Mouse (Mus musculus): Measurements from ENCODE around the gene Nufip2. TPM values are rescaled to one million over a fixed set of nuclear protein-coding genes. Genes with fewer than 3 reads are reported as not detected.

Nufip2 gene
- polyA plus RNA-seq, 1 experiment from 2014 or later, result 4.1 TPM

GRCm38 (mm10) chr11:77783211-77783746, 97.3 kb downstream of the Nufip2 start:
- H3K9ac ChIP-seq (replicated peaks; ENCODE audit: low read depth), result no peak overlapping the region
- DNase-seq (ENCODE audit: low spot score), result peak; percentile 66
- H3K9me3 ChIP-seq (ENCODE audit: low read length), result no peaks in the 10 kb centered on the region
- no peaks in the 10 kb centered on the region for H3K27me3 ChIP-seq (replicated peaks; ENCODE audit: insufficient read depth, low read length)
- H3K36me3 ChIP-seq (ENCODE audit: insufficient read depth, low read length), result no peaks in the 10 kb centered on the region; the same call in none of the 2 replicates
- no peak for TF ChIP-seq CTCF (IDR thresholded peaks at IDR 0.05)
- TF ChIP-seq EP300 (IDR thresholded peaks at IDR 0.05), result peak; percentile 63
- H3K27ac ChIP-seq (ENCODE audit: low read length), result peak overlapping the region; percentile 93
- H3K4me3 ChIP-seq (ENCODE audit: low read depth, low read length), result no peak overlapping the region
- peak overlapping the region; percentile 5; the same call in 1 of the 2 replicates for H3K4me2 ChIP-seq (replicated peaks; ENCODE audit: low read depth, low read length)
- ATAC-seq, result peak; percentile 46
- H3K4me1 ChIP-seq (ENCODE audit: insufficient read depth, low read depth, low read length), result peaks cover 48% of the 10 kb centered on the region
- WGBS, result 40% methylated on average over 10 of the region's 10 CpGs

GRCm38 (mm10) chr11:77783747-77784646, 98.0 kb downstream of the Nufip2 start:
- Histone ChIP-seq H3K4me1 (ENCODE audit: insufficient read depth, low read depth, low read length) (peaks cover 48% of the 10 kb centered on the region), H3K9ac (replicated peaks; ENCODE audit: low read depth) (no peak overlapping the region)
- 27% methylated on average over 18 of the region's 18 CpGs for WGBS

DNA sequence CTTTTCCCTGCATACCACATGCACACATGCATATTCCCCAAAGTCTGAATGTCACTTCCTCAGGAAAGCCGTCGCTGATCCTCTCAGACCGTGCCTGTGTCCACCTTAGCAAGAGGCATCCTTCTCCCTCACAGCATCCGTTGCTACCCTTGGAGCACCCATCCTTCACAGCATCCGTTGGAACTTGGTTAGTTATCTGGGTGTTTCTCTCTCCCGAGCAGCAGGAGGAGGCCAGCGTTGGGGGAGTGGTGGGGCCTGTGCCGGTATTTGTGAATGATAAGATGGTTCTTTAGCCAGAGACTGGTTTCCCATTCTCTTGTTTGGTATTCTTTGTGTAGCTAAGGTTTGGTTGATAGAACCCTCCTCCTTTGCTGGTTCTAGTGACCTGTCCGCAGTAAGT, 98.9 kb downstream of the Nufip2 start:
- Histone ChIP-seq H3K4me2 (replicated peaks; ENCODE audit: low read depth, low read length) (peak overlapping the region; percentile 17; the same call in 1 of the 2 replicates), H3K27ac (ENCODE audit: low read length) (peak overlapping the region; percentile 93), H3K9me3 (ENCODE audit: low read length) (no peaks in the 10 kb centered on the region), H3K4me1 (ENCODE audit: insufficient read depth, low read depth, low read length) (peaks cover 48% of the 10 kb centered on the region), H3K27me3 (replicated peaks; ENCODE audit: insufficient read depth, low read length) (no peaks in the 10 kb centered on the region), H3K4me3 (ENCODE audit: low read depth, low read length) (no peak overlapping the region), H3K36me3 (ENCODE audit: insufficient read depth, low read length) (no peaks in the 10 kb centered on the region; the same call in 1 of the 2 replicates), H3K9ac (replicated peaks; ENCODE audit: low read depth) (no peak overlapping the region)
- DNase-seq (ENCODE audit: low spot score) (no peak), ATAC-seq (no peak)
- TF ChIP-seq EP300 (IDR thresholded peaks at IDR 0.05) (no peak), CTCF (IDR thresholded peaks at IDR 0.05) (no peak)
- WGBS, result 55% methylated on average over 9 of the region's 9 CpGs

More at GRCm38 (mm10) chr11:77783747-77784646, 98.0 kb downstream of the Nufip2 start:
- H3K4me3 ChIP-seq (ENCODE audit: low read depth, low read length), result no peak overlapping the region
- no peaks in the 10 kb centered on the region for H3K9me3 ChIP-seq (ENCODE audit: low read length)
- ATAC-seq (peak; percentile 34), DNase-seq (ENCODE audit: low spot score) (peak; percentile 63)
- TF ChIP-seq EP300 (IDR thresholded peaks at IDR 0.05) (no peak), CTCF (IDR thresholded peaks at IDR 0.05) (peak; percentile 54)
- peak overlapping the region; percentile 17 for H3K4me2 ChIP-seq (replicated peaks; ENCODE audit: low read depth, low read length)
- no peaks in the 10 kb centered on the region for H3K27me3 ChIP-seq (replicated peaks; ENCODE audit: insufficient read depth, low read length)
- peak overlapping the region; percentile 93 for H3K27ac ChIP-seq (ENCODE audit: low read length)
- no peaks in the 10 kb centered on the region; the same call in 1 of the 2 replicates for H3K36me3 ChIP-seq (ENCODE audit: insufficient read depth, low read length)

- ATAC-seq (peak; percentile 12), DNase-seq (ENCODE audit: low spot score) (peak; percentile 47)
- Histone ChIP-seq H3K9ac (replicated peaks; ENCODE audit: low read depth) (0 out of 2 replicates have a peak overlapping the region, but pooled peaks have one; percentile 9), H3K27ac (ENCODE audit: low read length) (peak overlapping the region; percentile 93), H3K4me1 (ENCODE audit: insufficient read depth, low read depth, low read length) (peaks cover 50% of the 10 kb centered on the region), H3K4me3 (ENCODE audit: low read depth, low read length) (no peak overlapping the region), H3K27me3 (replicated peaks; ENCODE audit: insufficient read depth, low read length) (no peaks in the 10 kb centered on the region), H3K4me2 (replicated peaks; ENCODE audit: low read depth, low read length) (0 out of 2 replicates have a peak overlapping the region, but pooled peaks have one; percentile 1), H3K9me3 (ENCODE audit: low read length) (no peaks in the 10 kb centered on the region), H3K36me3 (ENCODE audit: insufficient read depth, low read length) (no peaks in the 10 kb centered on the region; the same call in 1 of the 2 replicates)
- 8% methylated on average over 5 of the region's 5 CpGs for WGBS
- TF ChIP-seq EP300 (IDR thresholded peaks at IDR 0.05) (no peak), CTCF (IDR thresholded peaks at IDR 0.05) (no peak)
Observed at GRCm38 (mm10) chr11:77785396-77785767, 99.4 kb downstream of the Nufip2 start.

- Histone ChIP-seq H3K27me3 (replicated peaks; ENCODE audit: insufficient read depth, low read length) (no peaks in the 10 kb centered on the region), H3K9ac (replicated peaks; ENCODE audit: low read depth) (0 out of 2 replicates have a peak overlapping the region, but pooled peaks have one; percentile 9), H3K4me3 (ENCODE audit: low read depth, low read length) (no peak overlapping the region), H3K4me1 (ENCODE audit: insufficient read depth, low read depth, low read length) (peaks cover 50% of the 10 kb centered on the region), H3K27ac (ENCODE audit: low read length) (peak overlapping the region; percentile 93), H3K9me3 (ENCODE audit: low read length) (no peaks in the 10 kb centered on the region), H3K36me3 (ENCODE audit: insufficient read depth, low read length) (no peaks in the 10 kb centered on the region; the same call in 1 of the 2 replicates), H3K4me2 (replicated peaks; ENCODE audit: low read depth, low read length) (no peak overlapping the region)
- TF ChIP-seq EP300 (IDR thresholded peaks at IDR 0.05), result peak; percentile 78; the same call in 1 of the 2 replicates
- no peak for TF ChIP-seq CTCF (IDR thresholded peaks at IDR 0.05)
- WGBS, result 20% methylated on average over 7 of the region's 7 CpGs
- ATAC-seq (peak; percentile 79), DNase-seq (ENCODE audit: low spot score) (peak; percentile 89)
Observed at GRCm38 (mm10) chr11:77785768-77786561, 100.0 kb downstream of the Nufip2 start.
